Mouse (Mus musculus) G1E-ER4 (cell line): Measurements from ENCODE around the gene Il17c. TPM values are rescaled to one million over a fixed set of nuclear protein-coding genes. Genes with fewer than 3 reads are reported as not detected.

Experiments used
- GATA1 ChIP-seq: IDR thresholded peaks from one replicate; pipeline ENCODE4 v1.8.0; 2012; ENCODE audit warnings: low read length, inconsistent platforms
- polyA plus RNA-seq: library from polyadenylated mRNA; stranded (reverse); fragments of >175 nt; gene quantifications from 2 replicates; pipeline ENCODE4 v1.2.3, GENCODE M21; 2012

The Il17c gene
- 0.15 and 0.27 TPM in 2 replicates for polyA plus RNA-seq

DNA sequence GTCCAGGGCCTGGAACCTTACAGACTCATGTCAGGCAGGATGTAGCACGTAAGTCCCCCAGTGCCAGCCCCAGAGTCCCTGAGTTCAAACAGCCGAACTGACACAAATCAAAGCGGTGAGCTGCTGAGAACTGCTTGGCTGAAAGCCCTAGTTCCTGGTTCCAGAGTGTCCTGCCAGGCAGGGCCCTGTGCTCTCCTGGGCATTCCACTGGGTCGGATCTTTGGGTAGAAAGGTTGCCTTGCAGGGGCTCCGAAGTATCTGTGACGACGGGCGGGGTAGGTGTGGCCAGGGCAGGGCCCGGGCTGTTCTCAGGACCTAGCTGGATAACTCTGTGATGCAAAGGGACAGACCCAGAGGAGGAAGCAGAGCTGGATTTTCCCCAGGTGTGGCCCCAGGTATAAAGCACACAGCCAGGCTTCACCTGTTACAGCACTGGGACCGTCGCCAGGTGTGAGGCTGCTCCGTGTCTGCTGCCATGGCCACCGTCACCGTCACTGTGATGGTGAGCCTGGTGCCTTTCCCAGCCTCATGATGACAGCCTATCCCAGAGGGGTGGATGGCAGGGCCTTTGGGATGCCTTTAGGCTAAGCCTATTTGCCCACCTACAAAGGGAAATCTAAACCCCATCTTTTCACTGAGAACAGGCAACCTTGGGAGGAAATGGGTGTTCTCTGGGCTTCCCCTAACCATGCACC is at the start of gene Il17c:
TSS of gene Il17c (plus strand) at position 645 of the 695 bp plus-strand sequence.
- TF ChIP-seq GATA1, result no peak

DNA sequence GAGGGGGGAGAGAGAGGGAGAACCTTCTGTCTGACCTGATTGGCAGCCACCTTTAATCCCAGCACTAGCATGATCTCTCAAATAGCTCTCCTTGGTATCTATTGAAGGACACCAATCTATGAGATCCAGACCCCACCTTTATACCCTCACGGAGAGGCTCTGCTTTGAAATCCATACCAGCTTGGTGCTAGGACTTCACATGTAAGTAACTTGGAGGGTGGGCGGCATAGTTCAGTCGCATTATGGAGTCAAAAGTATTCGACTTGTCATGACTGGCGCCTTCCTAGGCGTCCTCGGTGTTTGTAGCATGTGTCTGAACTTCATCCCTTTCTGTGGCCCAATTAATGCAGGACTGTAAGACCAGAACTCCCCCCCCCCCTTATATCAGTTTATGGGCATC is 46.5 kb upstream of the Il17c start:
- TF ChIP-seq GATA1, result no peak

DNA sequence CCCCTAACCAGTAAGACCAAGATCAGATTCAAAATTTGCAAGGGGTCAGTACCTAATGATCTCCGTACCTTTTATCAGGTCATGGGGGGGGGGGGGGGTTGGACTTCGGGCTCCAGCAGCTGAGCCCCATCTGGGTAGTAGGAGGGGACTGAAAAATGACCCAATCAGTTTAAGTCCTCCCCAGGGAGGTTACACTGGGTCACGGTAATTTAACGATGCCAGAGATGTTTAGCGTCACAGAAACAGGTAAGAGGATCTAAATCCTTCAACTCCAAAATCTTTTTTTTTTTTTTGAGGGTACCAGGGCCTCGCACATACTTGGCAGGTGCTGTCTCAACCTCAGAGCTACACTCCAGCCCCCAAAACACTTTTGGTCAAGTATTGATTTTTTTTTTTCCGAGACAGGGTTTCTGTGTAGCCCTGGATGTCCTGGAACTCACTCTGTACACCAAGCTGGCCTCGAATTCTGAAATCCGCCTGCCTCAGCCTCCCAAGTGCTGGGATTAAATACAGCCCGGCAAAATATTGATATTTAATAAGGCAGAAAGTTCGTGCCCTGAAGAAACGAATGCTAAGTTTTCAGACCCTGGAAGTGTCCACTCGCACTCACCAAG is 46.0 kb upstream of the Il17c start:
- no peak for TF ChIP-seq GATA1

DNA sequence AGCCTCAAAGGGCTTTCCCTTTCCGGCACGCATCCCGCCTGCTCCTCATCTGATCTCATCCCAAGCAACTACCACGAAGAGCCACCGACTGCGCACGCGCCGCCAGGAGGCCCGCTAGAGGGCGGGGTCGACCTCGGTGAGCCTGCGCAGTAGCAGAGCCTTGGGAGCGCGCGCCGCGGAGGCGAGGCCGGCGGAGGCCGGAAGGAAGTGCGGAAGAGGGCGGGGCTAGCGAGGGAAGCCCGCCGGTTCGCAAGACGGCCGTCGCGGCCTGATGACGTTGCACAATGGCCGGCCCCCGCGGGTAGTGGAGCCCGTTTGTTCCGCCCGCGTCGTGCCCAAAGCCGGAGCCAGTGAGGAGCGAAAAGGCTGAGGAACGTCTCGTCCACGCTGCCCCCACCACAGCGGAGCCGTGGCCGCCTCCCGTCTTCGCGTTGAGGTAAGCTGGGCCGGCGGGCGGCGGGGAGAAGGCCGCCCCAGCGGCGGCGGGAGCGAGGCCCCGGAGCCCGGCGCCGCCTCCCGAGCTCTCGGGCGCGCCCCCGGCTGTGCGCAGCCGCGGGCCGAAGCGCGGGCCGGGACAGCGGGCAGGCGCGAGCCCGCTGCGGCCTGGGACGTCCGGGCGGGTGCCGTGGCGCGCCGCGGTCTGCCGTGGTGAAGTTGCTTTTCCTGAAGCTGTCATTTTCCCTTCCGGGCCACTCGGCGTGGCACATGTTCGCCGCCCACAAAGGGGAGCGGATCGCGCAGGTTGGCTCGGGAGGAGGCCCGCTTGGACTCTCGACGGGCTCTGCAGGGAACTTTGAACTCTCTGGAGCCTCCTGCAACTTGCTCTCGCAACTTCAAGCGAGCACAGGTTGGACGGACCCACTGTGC is 45.2 kb upstream of the Il17c start, which contains the start of gene Zc3h18:
TSS of gene Zc3h18 (plus strand) at position 245 of the 867 bp plus-strand sequence.
- TF ChIP-seq GATA1, result no peak

DNA sequence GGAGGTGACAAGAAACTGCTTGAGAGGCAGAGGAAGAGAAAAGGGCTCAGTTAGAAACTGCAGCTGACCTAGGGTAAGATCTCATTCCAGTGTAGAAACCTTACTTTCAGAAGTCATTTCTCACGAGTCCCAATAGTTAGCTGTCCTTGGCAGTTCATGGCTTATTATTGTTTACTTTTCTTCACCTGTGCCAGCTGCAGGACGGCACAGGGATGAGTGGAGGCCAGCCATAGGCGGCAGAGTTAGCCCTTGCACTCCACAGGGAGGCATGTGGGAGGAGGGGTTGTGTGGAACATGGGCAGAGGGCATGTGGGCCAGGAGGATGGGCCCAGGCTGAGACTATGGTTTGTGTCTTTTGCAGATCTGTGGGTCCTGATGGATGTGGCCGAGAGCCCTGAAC is 38.8 kb upstream of the Il17c start:
- TF ChIP-seq GATA1, result no peak

- no peak for TF ChIP-seq GATA1
These were observed 32.5 kb upstream of the Il17c start for GRCm38 (mm10) chr8:122389357-122389756.

GRCm38 (mm10) chr8:122390758-122391157 is 31.1 kb upstream of the Il17c start:
- TF ChIP-seq GATA1, result no peak

GRCm38 (mm10) chr8:122393717-122394116 is 28.1 kb upstream of the Il17c start:
- TF ChIP-seq GATA1, result no peak

- TF ChIP-seq GATA1, result no peak
These were observed 26.5 kb upstream of the Il17c start for GRCm38 (mm10) chr8:122395291-122395690.

- TF ChIP-seq GATA1, result no peak
These were observed 23.6 kb upstream of the Il17c start for GRCm38 (mm10) chr8:122398186-122398585.

GRCm38 (mm10) chr8:122405146-122405805 is 16.5 kb upstream of the Il17c start:
- peak; percentile 77 for TF ChIP-seq GATA1

DNA sequence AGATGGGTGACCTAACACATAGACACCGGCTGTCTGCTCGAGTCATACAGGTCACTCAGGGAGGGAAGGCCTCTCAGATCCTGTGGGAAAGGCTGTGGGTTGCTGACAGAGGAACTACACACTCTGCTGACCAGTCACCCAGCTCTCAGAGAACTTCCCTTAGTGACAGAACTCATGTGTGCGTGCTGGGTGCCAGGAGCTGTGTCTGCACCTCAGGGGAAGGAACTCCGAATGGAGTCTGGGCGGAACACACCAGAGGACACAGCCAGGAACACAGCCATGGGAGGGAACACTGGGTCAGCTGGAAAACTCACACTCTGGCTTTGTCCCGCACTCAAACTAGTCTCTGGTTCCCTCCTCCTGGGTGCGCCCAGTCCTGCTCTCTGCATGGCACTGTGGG is 14.1 kb upstream of the Il17c start:
- no peak for TF ChIP-seq GATA1

DNA sequence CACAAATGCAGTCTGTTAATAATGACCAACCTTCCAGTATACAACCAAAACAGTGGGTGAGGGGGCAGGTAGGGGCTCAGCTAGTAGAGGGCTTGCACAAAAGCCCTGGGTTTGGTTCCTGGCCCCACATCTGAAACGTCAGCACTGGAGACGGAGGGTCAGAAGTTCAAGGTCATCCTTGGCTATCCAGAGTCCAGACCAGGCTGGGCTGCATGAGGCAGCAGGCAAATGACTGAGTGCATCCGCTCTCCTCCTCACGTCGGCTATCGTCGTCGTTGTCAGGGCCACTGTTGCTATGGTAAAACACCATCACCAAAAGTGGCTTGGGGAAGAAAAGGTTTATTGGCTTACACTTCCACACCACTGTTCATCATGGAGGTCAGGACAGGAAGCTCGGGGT is 7.5 kb upstream of the Il17c start:
- no peak for TF ChIP-seq GATA1

GRCm38 (mm10) chr8:122415554-122415953 is 6.3 kb upstream of the Il17c start:
- no peak for TF ChIP-seq GATA1

DNA sequence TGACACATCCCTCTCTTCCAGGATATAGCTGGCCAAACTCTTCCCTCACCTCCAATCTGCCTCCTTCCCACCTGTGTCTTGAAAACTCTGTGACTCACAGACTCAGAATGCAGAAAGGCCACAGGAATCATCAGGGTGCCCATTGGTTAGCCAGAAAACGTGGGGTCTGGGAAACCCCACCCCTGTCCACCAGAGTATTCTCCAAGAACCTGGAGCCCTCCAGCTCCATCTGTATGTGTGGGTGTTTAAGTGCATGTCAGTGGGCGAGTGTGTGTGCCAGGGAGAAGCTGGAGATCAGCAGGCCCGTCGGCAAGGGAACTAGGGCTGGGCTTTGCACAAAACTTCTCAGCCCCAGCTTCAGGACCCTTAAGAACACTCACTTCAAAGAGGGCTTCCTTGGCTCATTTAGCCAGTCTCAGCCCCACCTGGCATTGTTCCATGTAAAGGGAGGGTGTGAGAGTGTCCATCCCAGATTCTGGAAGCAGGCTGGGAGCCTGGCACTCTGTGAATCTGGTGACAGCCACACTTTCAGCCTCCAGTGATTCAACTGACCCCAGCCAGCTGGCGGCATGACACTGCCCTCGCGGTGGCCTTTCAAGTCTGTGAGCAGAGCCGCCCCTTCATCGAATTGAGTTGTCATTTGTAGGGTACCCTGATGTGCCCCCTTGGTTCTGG is 1.8 kb upstream of the Il17c start:
- no peak for TF ChIP-seq GATA1
